Mouse (Mus musculus): ENCODE results near the gene Rgs8.

DNA sequence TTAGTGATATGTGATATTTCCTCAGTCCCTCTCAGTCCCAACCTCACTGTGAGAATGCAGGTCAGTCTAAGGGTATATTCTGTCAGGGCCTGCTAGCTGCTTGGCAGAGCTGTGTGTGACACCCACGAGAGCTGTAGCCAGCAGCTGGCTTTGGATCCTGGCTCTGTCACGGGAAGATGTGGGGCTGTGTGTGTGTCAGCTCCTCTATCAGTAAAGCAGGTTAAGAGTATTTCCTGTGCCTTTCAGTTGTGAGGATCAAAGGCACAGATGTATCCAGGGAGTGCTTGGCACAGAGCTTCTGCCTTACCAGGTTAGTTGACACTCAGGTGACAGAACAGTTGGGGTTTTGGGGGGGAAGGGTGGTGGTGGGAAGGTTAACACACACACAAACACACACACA lies 77.0 kb downstream of the Rgs8 start:
- TF ChIP-seq CTCF (IDR thresholded peaks at IDR 0.05; ENCODE audit: control insufficient read depth, insufficient read depth, low read length) (no peak), POLR2A (IDR thresholded peaks at IDR 0.05; ENCODE audit: borderline replicate concordance, control insufficient read depth, low read depth, low read length) (no peak)
